Mouse (Mus musculus) spleen, postnatal 14 days (tissue): ENCODE measurements at regions not wholly inside any gene's neighbourhood (a gene's known extent, or its start where the extent isn't known, plus 50 kb on each side); places are given as distances from the start of the nearest gene placed in this dataset.

ENCODE experiments used
- DNase-seq, 2 experiments: peaks; one replicate each; pipeline ENCODE4 v3.0.0; 2021 to 2022; ENCODE audit warnings: low spot score in 2 of 2

DNA sequence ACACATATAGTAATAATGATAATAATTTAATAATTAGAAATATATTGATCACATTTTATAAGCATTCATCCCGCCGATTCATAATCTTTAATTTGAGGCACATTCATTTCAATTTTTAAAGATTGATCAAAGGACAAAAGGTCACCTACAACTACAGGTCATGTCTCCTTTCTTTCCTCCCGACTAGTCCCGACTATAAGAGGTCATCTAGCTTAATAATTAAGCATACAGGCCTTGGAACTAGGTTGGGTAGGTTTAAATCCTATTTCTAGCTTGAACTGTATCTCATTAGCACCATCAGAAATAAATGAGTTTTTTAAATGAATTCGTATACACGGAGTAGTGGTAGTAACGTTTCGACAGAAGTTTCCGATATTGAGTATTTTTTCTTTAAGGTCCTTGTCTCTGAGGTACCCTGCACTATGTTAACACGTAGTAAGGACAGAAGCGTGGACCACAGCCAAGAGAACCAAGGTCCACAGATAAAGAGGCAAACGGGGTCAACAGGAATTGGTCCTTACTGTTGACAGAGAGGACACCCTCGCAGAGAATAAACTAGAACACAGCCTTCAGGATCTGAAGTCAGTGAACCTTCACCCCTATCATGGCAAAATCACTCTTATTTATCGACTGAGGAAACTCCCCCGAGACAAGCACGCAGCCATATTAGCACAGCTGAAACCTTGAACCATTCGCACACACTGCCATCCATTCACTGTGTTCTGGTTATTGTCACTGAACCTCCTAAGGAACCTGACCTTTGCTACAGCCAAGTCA lies 185.8 kb upstream of the Jmjd1c start:
- no peak for DNase-seq

DNA sequence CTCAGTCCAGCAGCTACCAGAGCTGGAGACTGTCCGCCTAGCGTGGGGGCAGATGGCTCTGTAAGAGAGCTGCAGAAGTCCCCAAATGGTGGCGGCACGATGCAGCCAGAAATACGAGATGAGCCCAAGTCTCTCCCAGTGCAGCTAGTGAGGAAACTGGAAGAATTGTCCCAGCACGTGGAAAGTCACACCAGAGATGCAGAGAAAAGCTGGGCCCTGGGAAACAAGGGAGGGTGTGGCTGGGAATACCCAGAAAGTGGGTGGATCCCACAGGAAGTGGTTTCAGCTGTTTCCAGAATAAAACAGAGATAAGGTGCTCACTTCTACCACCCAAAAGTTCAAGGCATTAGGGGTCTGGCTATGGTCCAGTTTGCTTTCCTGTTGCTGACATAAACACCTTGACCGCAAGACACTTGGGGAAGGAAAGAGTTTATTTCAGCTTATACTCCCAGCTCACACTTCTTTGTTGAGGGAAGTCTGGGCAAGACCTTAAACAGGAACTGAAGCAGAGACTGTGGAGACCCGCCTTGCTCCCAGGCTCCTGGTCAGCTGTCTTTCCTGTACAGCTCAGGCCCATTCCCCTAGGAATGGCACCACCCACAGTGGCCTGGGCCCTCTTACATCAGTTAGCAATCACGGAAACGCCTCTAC lies 184.5 kb upstream of the Jmjd1c start:
- no peak for DNase-seq

DNA sequence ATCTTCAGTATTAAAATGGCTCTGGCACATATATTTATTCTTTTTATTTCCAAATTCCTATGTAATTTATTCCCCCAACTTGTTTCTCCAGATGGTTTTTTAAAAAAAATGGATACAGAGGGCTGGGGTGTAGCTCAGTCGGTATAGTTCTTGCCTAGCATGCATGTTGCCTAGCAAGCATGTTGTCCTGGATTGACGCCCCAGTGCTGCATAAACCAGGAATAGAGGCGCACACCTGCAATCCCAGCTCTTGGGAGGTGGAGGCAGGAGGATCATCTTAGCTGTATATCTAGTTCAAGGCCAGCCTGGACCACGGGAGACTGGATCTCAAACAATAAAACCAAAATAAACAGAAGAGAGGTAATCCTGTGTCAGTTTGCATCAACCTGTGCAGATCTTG lies 183.5 kb upstream of the Jmjd1c start:
- no peak for DNase-seq

DNA sequence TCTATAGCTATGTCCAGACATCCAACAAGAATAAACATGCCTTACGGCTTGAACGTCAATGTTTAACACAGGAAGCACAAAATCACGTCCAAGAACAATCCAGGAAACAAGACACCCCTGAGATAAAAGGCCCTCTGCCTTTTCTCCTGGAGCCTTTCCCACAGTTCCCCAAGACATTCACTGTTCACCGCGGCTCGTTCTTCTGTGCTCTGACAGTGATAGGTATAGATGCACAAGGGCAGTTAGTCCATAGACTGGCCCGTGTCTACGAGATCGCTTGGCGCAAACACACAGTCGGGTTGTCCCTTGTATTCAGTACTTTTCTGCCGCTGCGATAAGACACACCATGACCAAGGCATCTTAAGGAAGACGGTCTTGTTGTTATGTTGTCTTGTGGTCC lies 182.7 kb upstream of the Jmjd1c start:
- DNase-seq: no peak

DNA sequence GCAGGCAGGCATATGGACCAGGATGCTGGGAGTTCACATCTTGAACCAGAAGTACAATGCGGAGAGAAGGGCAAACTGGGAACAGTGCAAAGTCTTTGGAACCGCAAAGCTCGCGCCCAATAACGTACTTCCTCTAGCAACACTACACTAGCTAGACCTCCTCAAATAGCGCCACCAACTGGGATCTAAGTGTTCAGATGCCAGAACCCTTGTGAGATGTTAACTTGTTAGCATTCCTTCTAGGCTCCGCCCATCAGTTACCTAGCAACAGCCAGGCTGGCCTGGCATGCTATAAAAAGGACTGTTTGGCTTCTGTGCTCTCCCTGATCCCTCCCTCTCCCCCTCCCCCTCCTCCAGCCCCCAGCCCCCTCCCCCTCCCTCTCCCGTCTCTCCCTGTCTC lies 182.3 kb upstream of the Jmjd1c start:
- DNase-seq: no peak

DNA sequence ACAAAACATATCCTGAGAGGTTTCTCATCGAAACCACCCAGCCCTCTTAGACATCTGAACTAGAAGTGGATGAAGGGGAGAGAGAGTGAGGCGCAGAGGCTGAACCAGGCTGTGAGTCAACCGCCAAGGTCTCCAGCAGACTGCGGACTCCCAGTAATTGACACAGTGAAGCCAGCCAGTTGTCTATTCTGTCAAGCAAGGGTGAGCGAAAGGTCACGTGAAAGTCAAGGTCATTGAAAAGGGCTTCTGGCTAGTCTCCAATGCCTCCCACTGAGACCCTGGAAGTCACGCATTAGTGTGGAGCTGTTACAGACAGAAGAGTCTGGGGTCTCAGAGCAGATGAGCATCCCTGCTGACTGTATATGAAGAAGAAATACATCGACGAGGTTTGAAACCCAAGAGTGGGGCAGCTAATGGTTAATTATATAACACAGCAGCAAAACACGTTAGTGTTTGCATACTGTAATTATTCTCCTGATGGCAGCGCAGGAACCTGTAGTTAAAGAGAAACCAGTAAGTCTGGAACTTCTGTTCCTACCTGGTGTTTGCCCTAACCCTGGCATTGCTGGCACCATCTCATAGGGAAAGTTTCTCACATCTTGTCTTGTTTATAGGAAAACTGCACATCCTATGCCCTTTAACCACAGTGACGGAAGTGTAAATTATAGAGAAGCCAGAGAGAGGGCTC lies 181.5 kb upstream of the Jmjd1c start:
- no peak for DNase-seq

DNA sequence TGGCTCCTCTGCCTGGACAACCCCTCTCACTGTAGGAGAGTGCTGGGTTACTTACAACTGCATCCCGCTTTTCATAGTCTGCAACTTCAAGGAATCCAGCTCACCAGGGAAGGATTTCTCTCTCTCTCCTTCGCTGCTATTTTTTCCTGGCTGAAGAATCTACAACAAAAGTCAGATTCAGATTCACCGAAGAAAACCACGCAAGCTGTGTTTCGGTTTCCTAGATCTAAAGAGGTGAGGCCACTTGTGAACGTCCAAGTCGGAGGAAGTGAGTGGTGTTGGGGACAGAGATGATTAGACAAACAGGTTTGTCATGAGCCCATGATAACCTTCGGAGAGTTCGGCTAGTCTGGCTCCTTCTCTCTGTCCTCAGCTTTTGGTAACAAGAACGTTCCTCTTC lies 180.1 kb upstream of the Jmjd1c start:
- no peak for DNase-seq

DNA sequence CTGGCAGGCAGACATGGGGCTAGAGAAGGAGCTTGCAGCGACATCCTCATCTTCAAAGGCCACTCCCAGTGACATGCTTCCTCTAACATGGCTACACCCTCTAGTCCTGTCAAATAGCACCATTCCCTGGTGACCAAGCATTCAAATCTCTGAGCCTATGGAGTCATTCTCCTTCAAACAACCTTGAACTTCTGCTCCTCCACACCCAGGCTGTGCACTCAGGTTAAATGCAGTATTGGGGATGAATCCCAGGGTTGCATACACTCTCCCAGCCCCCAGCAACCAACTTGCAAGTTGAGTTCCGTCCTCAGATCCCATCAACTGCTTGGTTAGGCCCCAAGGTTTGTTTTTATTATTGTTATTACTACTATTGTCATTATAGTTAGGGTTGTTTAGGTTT lies 178.2 kb upstream of the Jmjd1c start:
- no peak for DNase-seq

DNA sequence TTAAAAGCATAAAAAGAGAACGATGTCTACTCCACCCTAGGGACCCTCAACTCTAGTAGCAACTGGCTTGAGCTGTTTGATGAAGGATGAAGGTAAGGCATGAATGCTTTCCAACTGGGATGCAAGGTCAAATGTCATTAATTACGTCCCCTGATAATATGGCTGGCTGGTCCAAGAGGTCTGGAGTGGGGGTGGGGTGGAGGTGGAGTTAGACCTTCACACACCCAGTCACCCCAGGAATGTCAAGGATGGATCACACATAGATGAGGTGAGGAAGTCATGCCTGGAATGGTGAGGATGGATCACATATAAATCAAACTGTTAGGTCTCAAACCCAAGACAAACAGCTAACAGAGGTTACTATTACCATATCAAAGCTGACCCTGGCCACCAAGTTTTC lies 177.2 kb upstream of the Jmjd1c start:
- no peak for DNase-seq

DNA sequence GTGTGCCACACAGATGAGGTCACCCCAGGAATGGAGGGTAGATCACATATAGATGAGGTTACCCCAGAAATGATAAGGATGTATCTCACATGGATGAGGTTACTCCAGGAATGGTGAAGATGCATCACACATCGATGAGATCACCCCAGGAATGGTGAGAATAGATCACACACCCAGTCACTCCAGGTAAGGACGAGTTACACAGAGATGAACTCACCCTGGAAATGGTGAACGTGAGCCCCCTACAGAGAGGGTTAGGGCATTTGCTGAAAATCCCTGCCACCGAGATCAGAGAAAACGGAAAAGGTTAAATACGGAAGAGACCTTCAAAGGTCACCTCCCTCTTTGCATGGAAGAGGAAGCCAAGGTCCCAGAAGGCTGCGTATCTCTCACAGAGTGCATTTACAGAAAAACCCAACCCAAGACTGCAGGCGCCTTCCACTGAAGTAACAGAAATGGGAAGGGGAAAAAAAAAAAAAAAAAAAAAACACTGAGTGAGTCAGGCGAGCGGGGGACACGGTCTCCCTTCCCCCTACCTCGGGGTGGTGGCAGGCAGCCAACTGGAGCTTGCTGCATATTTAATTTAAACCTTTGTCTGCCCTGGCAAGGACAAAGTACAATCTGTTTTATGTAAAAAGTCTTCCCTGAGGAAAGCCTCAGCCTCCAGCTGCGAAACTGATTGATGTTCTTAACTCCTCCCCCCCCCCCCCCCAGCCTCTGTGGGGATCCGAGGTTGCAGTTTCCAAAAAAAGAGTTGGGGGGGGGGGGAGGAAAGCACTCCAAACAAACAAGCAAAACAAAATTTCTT lies 175.8 kb upstream of the Jmjd1c start:
- no peak for DNase-seq

DNA sequence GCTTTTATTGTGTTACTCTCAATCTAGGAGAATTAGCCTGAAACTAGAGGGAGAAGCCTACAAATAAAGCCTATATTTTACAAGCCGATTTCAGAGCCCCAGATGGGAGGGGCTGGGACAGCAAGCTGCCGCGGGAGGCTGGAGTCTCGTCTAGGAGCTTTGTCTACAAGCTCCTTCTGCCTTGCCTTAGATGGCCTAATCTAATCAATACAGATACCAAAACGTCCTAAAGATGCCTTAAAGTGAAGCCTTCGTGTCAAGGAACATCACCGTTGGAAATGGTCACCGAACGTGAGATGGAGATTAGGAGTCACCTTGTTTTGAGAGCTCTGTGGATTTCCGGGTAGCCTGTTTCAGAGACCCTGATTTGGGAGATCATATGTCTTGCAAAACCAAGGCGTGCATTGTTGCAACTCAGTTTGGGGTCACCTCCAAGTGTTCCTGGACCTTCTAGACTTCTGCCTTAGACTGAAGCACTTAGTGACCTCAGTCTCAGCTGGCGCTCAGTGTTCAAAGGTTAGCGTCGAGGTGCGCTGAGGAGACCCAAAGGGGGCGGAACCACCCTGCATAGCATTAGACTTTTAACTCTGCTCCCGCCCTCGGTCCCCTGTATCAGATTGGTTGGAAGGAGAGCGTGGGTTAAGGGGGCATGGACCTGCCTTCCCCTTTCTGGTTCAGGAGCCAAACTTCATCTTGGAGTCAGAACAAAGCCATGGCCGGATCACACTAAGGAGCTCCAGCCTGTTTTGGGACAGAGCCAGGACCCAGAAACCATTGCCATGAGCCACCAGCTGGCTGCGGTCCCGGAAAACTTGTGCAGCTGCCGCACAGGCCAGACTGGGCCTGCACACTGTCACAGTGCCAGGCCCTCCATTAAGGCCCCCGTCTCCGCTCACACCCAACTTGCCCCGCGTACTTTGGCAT lies 174.9 kb upstream of the Jmjd1c start:
- DNase-seq: no peak

DNA sequence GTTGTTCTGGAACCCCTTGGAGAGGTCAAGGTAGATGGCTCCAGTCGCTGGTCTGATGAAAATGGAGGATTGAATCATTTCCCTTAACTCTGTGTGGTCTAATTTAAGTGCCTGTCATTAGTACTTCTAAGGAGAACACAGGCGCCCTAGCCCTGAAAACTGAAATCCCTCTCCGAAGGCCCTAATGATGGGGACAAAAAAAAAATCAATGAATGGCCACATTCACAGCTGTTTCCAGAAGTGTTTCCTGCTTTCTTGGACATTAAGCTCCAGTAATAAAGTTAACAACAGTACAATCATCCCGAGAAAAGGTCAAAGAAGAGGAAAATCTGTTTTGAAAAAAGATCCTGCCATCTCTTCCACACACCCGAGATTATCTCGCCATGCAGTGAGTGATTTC lies 174.1 kb upstream of the Jmjd1c start:
- no peak for DNase-seq

DNA sequence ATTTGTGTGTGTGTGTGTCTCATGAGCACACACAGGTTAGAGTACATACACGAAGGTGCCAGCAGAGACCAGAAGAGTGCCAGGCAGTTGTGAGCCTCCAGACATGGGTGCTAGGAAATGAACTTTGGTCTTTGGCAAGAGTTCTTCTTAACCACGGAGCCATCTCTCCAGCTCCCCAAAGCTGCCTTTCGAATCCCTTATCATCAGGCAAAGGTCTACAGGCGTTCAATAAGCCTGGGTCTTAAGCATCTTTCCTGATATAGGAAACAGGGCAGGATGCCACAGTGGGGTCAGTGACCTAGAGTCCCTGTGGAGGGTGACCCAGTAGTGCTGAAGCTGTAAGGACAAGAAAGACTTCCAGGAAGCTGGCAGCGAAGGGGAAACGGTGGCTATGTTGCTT lies 173.6 kb upstream of the Jmjd1c start:
- no peak for DNase-seq

DNA sequence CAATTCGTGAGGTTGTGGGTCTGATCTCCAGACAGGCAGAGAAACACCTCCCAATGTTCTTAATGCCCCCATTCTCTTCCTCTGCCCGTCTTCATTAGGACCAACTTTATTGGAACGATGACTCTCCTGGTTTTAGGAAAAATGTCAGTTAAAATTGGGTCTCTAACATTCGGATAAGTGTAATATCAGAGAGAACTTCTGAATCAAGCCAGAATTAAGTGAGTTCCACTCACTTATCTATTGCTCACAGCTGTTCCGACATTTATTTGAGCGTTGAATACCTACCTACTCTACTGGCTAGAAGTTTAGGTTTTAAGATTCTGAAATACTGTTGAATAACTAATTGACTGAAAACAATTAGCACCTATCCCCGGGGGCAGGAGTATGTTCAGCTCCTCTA lies 172.0 kb upstream of the Jmjd1c start:
- DNase-seq: no peak

DNA sequence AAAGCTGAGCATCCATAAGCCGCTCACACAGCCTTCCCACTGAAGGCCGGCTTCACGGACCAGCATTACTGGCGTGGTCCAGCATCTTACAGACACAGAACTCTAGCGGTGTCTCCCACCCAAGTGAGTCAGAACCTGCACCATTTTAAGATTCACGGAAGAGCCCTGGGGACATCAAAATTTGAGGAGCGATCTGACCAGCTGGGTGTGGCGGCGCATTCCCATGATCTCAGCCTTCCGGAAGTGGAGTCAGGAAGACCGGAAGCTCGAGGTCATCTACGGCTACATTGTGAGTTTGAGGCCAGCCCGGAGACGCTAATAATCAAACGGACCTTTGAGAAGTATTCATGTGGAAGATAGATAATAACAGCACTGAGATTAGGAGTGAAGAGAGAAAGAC lies 171.5 kb upstream of the Jmjd1c start:
- DNase-seq: no peak

DNA sequence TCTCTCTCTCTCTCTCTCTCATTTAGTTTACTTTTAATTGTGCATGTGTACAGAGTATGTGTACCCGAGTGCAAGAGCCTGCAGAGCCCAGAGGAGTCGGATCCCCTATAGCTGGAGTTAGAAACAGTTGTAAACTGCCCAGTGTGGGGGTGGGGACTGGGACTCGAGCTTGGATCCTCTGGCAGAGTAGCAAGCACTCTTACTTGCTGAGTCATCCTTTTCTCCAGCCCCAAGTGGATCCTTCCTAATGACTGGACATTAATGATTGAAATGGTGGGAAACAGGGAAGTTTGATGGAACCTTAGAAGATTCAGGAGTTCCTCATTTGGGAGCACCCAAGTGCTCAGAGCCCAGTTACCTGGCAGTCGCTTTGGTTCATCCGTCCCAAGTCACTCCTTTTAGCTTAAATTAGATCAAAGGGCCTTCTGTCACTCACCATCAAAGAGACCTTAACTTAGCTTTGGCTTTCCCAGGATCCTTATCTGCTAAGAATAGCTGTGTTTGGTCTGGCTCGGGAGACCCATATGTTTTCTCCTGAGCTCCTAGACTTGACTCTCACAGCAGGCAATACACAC lies 170.3 kb upstream of the Jmjd1c start:
- no peak for DNase-seq

DNA sequence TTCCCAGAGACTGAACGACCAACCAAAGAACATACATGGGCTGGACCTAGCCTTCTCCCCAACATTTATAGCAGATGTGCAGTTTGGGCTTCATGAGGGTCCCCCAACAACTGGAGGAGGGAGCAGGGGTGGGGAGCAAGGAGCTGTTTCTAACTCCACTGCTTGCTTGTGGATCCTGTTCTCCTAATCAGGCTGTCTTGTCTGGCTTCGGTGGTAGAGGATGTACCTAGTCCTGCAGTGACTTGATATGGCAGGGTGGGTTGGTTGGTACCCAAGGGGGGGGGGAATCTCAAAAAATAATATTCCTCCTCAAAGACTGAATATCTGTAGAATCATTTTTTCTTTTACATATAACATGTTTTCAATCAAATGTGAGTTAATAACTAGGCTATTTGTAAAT lies 168.3 kb upstream of the Jmjd1c start:
- no peak for DNase-seq

DNA sequence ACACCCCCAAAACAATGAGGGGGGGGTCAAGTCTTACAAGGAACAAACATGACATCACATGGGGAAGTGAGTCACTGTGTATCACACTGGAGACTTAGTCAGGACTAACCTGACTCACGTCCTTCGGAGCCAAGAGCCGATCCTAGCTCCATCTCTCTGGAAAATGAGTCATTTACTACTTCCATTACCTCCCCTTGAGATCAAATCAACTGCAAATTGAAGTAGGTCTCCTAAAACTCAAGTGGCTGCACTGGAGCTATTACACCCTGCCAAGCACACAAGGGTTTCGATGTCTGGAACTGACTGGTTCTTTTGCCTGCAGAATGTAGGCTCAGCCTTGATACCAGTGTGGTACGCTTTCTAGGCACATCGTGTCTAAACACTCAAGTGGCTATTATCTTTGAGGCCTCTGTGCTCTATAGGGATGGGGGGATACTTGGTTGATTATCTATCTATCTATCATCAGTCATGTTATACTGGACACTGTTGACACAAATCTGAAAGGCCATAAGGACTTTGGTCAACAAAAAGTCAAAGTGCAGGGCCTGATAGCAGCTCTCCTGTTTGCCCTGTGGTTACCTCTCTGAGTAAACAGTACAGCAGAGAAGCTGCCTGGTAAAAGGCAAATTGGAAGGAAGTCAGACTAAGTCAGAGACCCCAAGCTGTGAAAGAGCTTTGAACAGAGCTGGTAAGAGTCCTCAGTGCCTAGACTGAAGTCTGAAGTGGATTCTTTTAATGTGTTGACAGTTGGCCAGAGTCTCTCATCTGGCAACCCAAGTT lies 167.5 kb upstream of the Jmjd1c start:
- DNase-seq: no peak

DNA sequence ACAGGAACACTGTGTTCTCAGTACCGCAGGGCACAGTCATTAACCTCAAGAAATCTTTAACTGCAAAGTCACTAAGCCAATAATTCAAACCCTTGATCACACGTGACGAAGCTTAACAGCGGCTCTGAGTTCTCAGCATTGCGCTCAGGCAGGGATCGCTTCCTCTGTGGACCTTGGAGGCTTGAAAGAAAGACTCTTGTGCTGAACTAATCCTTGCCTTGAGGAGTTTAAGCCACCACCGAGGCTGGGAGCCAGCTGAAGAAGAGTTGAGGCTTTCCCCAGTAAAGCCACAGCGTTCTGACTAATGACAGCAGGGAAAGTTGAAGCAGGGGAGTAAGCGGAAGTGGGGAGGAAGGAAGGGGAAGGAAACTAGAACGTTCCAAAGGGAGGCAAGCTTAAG lies 165.4 kb upstream of the Jmjd1c start:
- no peak for DNase-seq

DNA sequence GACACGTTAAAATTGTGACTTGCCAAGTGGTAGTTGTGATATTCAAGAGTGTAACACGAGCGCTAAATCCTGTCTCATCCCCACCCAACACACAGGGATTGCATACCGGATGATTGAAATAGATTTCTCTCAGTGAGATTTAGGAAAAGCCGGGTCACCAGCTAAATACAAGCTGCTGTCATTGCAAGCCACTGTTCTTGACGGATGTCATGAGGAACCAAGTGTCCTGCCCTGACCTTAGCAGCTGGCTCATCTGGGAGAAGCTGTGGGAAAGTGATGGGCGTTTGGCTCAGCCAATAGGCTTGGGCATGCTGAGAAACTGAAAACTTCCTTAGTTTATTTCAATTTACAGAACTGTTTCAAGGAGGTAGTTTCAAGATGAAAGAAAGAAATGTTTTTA lies 164.4 kb upstream of the Jmjd1c start:
- DNase-seq: no peak
